Mouse (Mus musculus) erythroblast, embryonic 14.5 days (primary cell): Measurements from ENCODE around the gene Hes2.

Source experiments
- GATA1 ChIP-seq: IDR thresholded peaks from 2 replicates; pipeline ENCODE4 v1.6.1; 2012; ENCODE audit warnings: low read length, inconsistent platforms, mixed read lengths
- TAL1 ChIP-seq: IDR thresholded peaks from 3 replicates; pipeline ENCODE4 v1.6.1; 2012; ENCODE audit warnings: low read length, inconsistent platforms, mixed read lengths

DNA sequence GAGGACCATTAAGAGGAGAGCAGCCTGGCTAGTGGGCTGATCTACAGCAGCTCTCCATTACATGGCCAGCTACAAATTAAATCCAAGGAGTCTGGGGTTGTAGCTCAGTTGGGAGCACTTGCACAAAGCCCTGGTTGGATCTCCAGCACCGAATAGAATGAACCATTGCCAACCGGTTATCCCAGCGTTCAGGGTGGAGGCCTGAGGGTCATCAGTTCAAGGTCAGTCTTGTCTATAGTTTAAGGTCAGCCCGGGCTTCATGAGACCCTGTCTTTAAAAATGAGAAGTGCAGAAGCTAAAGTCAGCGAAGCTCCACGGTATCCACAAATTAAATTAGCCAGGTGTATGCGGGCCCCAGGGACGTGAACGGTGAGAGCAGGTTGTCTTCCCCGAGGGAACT is 11.6 kb downstream of the Hes2 start:
- TF ChIP-seq GATA1 = no peak
- no peak for TF ChIP-seq TAL1
